Mouse (Mus musculus) liver, adult 2 months (tissue): ENCODE measurements around the gene Maml3.

ENCODE experiments used
- CTCF ChIP-seq: fragments of 200-500 bp; IDR thresholded peaks from 2 replicates; pipeline ENCODE4 v1.5.1; 2011; ENCODE audit warnings: low read depth, low read length, control low read depth
- POLR2A ChIP-seq: fragments of 200-500 bp; IDR thresholded peaks from 2 replicates; pipeline ENCODE4 v1.6.1; 2011; ENCODE audit warnings: low read length, control low read depth; ENCODE audit not compliant: insufficient read depth; ENCODE audit errors: extremely low read depth

- no peak for TF ChIP-seq CTCF
- no peak for TF ChIP-seq POLR2A
Observed at GRCm38 (mm10) chr3:51741824-51742223, 363.1 kb downstream of the Maml3 start.
